Mouse (Mus musculus) spleen, embryonic (tissue): ENCODE data around the gene Grid1.

Experiments used
- CTCF ChIA-PET: fragments of 350-600 bp; sonication (Branson Sonifier 250); formaldehyde crosslinking; loops from one replicate; lab custom pipeline; 2022; lab: Charles Lee

Gene Grid1

DNA sequence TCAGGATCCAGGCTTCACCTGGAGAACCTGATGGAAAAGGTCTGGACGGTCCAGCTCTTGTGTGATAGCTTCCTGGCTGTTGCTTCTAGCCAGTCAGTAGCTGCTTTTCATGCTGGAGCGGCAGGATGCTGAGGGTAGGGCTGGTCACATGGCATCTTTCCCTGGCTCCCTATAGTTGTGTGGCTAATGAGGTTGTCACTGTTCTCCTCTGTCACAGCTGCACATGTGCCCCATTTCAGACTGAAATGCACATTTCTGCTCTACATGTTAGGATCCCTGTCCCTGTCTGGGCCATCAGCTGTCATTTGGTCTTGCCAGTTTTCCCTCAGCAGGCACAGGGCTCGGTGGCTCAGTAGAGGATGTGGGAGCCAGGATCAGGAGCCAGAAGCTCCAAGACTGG, 17.2 kb downstream of the Grid1 start:
- CTCF ChIA-PET: no interaction called here

- CTCF ChIA-PET: no interaction called here
Observed at GRCm38 (mm10) chr14:34838999-34839398, 19.1 kb downstream of the Grid1 start.

DNA sequence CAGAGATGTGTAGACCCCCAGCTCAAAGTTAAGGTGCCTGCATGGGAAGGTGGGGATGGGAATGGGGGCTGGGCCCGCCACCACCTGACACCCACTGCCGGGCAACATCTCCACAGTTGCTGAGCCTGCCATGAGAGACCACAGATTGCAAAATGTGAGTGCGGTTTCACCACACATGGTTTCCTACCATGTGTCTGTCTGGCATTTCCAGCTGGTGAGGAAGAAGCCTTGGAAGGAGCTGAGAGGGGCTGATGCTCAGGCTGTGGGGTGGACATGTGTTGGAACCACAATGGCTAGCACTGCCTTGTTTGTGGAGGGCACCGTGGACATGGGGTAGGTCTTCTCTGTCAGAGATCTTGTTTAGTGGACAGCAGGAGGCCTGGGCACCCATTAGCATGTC, 20.0 kb downstream of the Grid1 start:
- CTCF ChIA-PET: no interaction called here

- CTCF ChIA-PET: no interaction called here
Observed at GRCm38 (mm10) chr14:34843579-34843978, 23.7 kb downstream of the Grid1 start.

GRCm38 (mm10) chr14:34844166-34844565, 24.3 kb downstream of the Grid1 start:
- CTCF ChIA-PET: no interaction called here

- CTCF ChIA-PET: no interaction called here
Observed at GRCm38 (mm10) chr14:34846799-34847198, 26.9 kb downstream of the Grid1 start.

GRCm38 (mm10) chr14:34847625-34848024, 27.7 kb downstream of the Grid1 start:
- CTCF ChIA-PET: no interaction called here

DNA sequence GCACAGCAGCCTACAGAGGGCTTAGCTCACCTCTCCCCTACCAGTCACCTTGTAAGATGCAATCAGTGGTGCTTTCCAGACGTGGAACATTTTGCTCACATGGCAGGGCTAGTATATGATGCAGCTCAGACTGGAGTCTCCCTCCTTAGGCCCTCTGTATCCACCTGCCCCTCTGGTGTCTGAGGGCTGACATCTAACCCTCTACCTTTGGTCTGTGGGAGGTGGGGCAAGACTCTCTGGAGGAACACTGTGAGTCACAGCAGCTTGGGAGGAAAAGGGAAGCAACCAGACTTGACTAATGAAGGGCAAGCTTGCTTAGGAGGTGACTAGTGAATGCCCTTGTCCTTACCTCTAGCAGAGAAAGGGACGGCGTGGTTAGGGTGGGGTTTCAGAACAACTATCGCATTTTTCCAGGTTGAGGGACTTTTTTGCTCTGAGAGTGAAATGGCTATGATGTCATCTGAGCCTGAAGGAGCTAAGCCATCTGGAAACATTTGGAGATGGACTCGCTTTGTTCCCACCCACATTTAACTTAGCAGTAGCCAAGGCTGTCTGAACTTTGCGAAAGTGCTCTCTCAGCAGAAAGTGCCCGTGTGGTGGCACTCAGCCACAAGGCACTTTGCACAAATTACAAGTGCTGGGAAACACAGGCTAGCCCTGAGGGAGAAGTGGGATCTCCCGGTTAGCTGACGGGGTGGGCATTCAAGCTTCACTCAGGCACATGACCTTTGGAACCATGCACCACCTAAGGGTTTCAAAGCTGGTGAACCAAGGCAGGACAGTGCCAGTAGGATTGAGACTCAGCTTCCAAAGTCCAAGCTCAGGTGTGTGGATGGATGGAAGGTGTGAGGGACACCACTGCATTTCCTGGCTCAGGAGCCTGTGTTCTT, 41.2 kb downstream of the Grid1 start:
- CTCF ChIA-PET: no interaction called here

DNA sequence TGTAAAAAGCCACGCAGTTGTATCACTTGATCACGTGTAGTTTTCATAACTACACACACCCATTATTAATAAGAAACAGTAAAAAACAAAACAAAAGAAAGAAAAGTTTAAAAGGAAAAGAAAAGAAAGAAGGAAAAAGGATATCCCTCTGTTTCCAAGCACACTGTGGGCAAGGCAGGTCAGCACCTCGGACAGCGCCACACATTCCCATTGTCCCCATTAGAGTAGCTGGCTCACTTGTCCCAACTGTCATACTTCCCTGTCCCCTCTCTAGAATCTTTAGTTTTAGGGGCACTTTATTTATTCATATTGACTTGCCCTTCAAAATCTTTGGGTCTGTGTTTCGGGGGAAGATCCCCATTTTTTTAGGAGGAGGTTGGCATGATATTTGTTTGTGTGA, 47.4 kb downstream of the Grid1 start:
- CTCF ChIA-PET: no interaction called here

GRCm38 (mm10) chr14:34868513-34869260, 48.8 kb downstream of the Grid1 start:
- CTCF ChIA-PET: no interaction called here

DNA sequence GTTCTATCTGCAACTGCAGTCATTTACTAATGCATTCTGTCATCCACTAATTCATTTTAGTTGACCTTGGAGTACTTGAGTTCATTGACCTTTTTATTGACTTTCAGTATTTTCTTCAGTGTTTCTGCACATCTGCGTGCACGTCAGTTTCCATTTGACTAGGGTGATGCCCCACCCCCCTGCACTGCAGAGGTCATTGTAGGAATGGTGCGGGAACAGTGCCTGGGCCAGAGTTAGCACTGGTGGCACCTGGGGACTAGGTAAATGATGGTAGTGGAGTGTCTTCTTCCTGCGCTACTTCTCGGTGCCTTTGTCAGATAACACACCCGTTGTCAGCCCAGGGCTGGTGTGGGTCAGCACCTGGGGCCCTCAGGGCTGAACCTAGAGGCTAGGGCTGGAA, 60.1 kb downstream of the Grid1 start:
- CTCF ChIA-PET: no interaction called here

- CTCF ChIA-PET: no interaction called here
Observed at GRCm38 (mm10) chr14:34880431-34881421, 60.8 kb downstream of the Grid1 start.

DNA sequence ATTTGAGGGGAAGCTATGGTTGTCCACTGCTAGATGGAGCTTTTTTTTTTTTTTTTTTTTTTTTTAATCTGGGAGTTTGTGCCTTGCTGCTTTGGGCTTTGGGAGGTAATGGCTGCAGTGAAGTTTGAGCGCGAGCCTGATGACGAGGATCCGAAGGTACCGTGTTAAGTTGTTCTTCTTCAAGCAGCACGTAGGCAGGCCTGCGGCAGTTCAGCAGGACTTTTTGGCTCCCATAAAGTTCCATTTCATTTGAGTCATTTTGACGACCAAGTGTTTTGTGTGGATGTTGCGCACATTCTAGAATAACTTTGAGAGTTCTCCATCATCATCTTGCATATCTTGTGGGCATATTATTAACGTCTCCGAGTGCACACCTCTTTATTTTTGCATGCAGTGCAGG, 64.3 kb downstream of the Grid1 start:
- CTCF ChIA-PET: no interaction called here

GRCm38 (mm10) chr14:34884611-34885010, 64.7 kb downstream of the Grid1 start:
- CTCF ChIA-PET: no interaction called here

GRCm38 (mm10) chr14:34891769-34892532, 72.0 kb downstream of the Grid1 start:
- CTCF ChIA-PET: no interaction called here

- CTCF ChIA-PET: no interaction called here
Observed at GRCm38 (mm10) chr14:34896253-34896982, 76.5 kb downstream of the Grid1 start.

GRCm38 (mm10) chr14:34903854-34904253, 83.9 kb downstream of the Grid1 start:
- CTCF ChIA-PET: no interaction called here

- CTCF ChIA-PET: no interaction called here
Observed at GRCm38 (mm10) chr14:34905697-34906096, 85.8 kb downstream of the Grid1 start.

- CTCF ChIA-PET: no interaction called here
Observed at GRCm38 (mm10) chr14:34908366-34908765, 88.5 kb downstream of the Grid1 start.

- CTCF ChIA-PET: no interaction called here
Observed at GRCm38 (mm10) chr14:34908804-34909203, 88.9 kb downstream of the Grid1 start.
